In the genomic region with DNA sequence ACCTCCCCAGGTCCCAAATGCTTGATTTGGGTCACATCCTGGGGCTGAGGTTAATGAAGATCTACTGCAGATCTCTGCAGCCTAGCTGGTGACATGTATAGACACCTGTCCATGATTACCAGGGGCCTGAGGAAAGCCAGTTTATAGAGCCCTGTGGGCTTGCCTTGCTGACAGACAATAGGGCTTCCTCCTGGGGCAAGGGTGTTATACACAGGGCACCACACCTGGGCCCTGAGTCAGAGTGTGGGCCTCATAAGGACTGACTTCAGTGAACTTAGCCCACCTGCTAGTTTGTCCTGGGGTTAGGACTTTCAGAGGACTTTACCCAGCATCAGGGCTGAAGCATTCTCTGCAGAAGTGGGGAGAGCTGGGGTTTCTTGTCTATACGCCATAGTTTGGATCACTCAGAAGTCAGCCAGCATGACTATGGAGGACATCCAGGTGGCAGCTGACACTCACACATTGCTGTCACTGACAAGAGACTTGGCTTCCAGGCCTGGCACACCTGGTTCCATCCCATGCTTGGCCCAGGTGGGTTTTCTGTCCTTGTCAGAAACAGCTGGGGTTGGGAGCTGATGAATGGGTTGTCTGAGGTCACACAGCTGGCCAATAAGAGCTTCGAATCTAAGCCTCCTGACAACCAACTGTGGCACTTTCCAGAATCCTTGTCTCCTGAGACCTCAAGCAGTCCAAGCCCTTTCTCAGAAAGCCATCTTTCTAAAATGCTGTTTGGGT, we compare ENCODE assay signal across 12 mouse cellular contexts.
DNase-seq lines count a peak whose midpoint lies in the region; ATAC-seq lines count a peak whose summit lies in the region.
"Had no signal": no experiment of that assay in that cellular context is flagged by ENCODE, and none has a peak within 500 bp of the region (broad histone marks: within the 10 kb centered on the region; RNA-seq: fewer than 3 reads in every experiment).

No protein-coding gene starts in this region.

- H3K27me3 ChIP-seq in heart, embryonic 11.5 days (ENCODE audit: control insufficient read depth, insufficient read depth, low read length), result 0 out of 2 replicates have a peak, but pooled peaks cover 5% of the 10 kb centered on the region
- H3K27me3 ChIP-seq in embryonic facial prominence, embryonic 10.5 days (replicated peaks; ENCODE audit: low read depth, poor library complexity, severe bottlenecking), result no peaks in the 10 kb centered on the region
- no peaks in the 10 kb centered on the region; the same call in 1 of the 2 replicates for H3K27me3 ChIP-seq in neural tube, embryonic 13.5 days
- peaks cover 4% of the 10 kb centered on the region; the same call in 1 of the 2 replicates for H3K27me3 ChIP-seq in kidney, embryonic 14.5 days (ENCODE audit: control insufficient read depth, insufficient read depth, low read length)
- H3K27me3 ChIP-seq: Patski had no signal

- H3K36me3 ChIP-seq in heart, embryonic 11.5 days (ENCODE audit: control insufficient read depth, insufficient read depth, low read length), result no peaks in the 10 kb centered on the region
- no peaks in the 10 kb centered on the region for H3K36me3 ChIP-seq in embryonic facial prominence, embryonic 10.5 days (replicated peaks)
- H3K36me3 ChIP-seq in neural tube, embryonic 13.5 days, result no peaks in the 10 kb centered on the region
- no peaks in the 10 kb centered on the region for H3K36me3 ChIP-seq in kidney, embryonic 14.5 days (ENCODE audit: control insufficient read depth, insufficient read depth, low read length)

- no peak overlapping the region for H3K4me2 ChIP-seq in heart, embryonic 11.5 days
- no peak overlapping the region for H3K4me2 ChIP-seq in neural tube, embryonic 13.5 days
- H3K4me2 ChIP-seq in kidney, embryonic 14.5 days (replicated peaks; ENCODE audit: low read depth, low read length), result no peak overlapping the region

- no peak overlapping the region for H3K27ac ChIP-seq in heart, embryonic 11.5 days (ENCODE audit: low read depth, low read length)
- peak overlapping the region; percentile 89 for H3K27ac ChIP-seq in embryonic facial prominence, embryonic 10.5 days (replicated peaks)
- no peak overlapping the region; the same call in 1 of the 2 replicates for H3K27ac ChIP-seq in neural tube, embryonic 13.5 days (replicated peaks)
- H3K27ac ChIP-seq in kidney, embryonic 14.5 days (ENCODE audit: low read depth, low read length), result no peak overlapping the region
- H3K27ac ChIP-seq: layer of hippocampus, adult 2 months had no signal

- DNase-seq in heart, adult 11 months, result peak; percentile 90
- no peak for DNase-seq in embryonic facial prominence, embryonic 10.5 days (ENCODE audit: low spot score)
- peak; percentile 58 for DNase-seq in forelimb bud, embryonic 11.5 days (ENCODE audit: low read depth, low spot score)
- no peak for DNase-seq in right cerebral cortex, postnatal 14 days
- DNase-seq in left cerebral cortex, adult 8-10 months (ENCODE audit: low spot score in 2 of 2), result no peak

- 81% methylated on average over 2 of the region's 2 CpGs for WGBS in heart, embryonic 11.5 days (ENCODE audit: insufficient replicate concordance)
- 81% methylated on average over 2 of the region's 2 CpGs for WGBS in embryonic facial prominence, embryonic 10.5 days
- 92% methylated on average over 2 of the region's 2 CpGs for WGBS in neural tube, embryonic 13.5 days
- WGBS in kidney, embryonic 14.5 days, result 77% methylated on average over 2 of the region's 2 CpGs

- no peak overlapping the region for H3K9ac ChIP-seq in heart, embryonic 11.5 days (ENCODE audit: low read depth, low read length)
- no peak overlapping the region for H3K9ac ChIP-seq in neural tube, embryonic 13.5 days
- H3K9ac ChIP-seq in kidney, embryonic 14.5 days (ENCODE audit: low read depth, low read length), result no peak overlapping the region

- ATAC-seq in heart, embryonic 11.5 days (replicated peaks; ENCODE audit: insufficient number of reproducible peaks, low FRiP score, low TSS enrichment), result no peak
- ATAC-seq in neural tube, embryonic 13.5 days (ENCODE audit: low read depth), result peak; percentile 4; the same call in 1 of the 2 replicates
- ATAC-seq in kidney, embryonic 14.5 days (ENCODE audit: low FRiP score, low TSS enrichment), result no peak
- ATAC-seq: Patski had no signal

- no peaks in the 10 kb centered on the region; the same call in 1 of the 2 replicates for H3K4me1 ChIP-seq in heart, embryonic 11.5 days (ENCODE audit: control insufficient read depth, insufficient read depth, low read length)
- peaks cover 44% of the 10 kb centered on the region for H3K4me1 ChIP-seq in embryonic facial prominence, embryonic 10.5 days
- H3K4me1 ChIP-seq in neural tube, embryonic 13.5 days (replicated peaks), result peaks cover 22% of the 10 kb centered on the region
- peaks cover 4% of the 10 kb centered on the region; the same call in 1 of the 2 replicates for H3K4me1 ChIP-seq in kidney, embryonic 14.5 days (ENCODE audit: control insufficient read depth, insufficient read depth, low read length)

- no peaks in the 10 kb centered on the region for H3K9me3 ChIP-seq in heart, embryonic 11.5 days (replicated peaks; ENCODE audit: control insufficient read depth, low read length)
- H3K9me3 ChIP-seq in embryonic facial prominence, embryonic 10.5 days, result no peaks in the 10 kb centered on the region
- no peaks in the 10 kb centered on the region for H3K9me3 ChIP-seq in neural tube, embryonic 13.5 days
- no peaks in the 10 kb centered on the region for H3K9me3 ChIP-seq in kidney, embryonic 14.5 days (ENCODE audit: control insufficient read depth, low read length)

- no peak overlapping the region for H3K4me3 ChIP-seq in heart, embryonic 11.5 days (ENCODE audit: low read depth, low read length)
- H3K4me3 ChIP-seq in embryonic facial prominence, embryonic 10.5 days, result no peak overlapping the region
- H3K4me3 ChIP-seq in neural tube, embryonic 13.5 days, result no peak overlapping the region
- no peak overlapping the region for H3K4me3 ChIP-seq in kidney, embryonic 14.5 days (ENCODE audit: low read length)
- H3K4me3 ChIP-seq: erythroblast, embryonic 14.5 days; layer of hippocampus, adult 2 months; myocyte had no signal

Comparison
In these comparisons a context has a peak if more than half of its experiments do, and no peak if none do; other contexts are left out.
1. DNase-seq: peak in heart, adult 11 months (single experiment) and forelimb bud, embryonic 11.5 days (single experiment); none in embryonic facial prominence, embryonic 10.5 days (single experiment), right cerebral cortex, postnatal 14 days (single experiment) and left cerebral cortex, adult 8-10 months (0 of 2).